Mouse (Mus musculus) bone marrow, adult 2 months (tissue): ENCODE results near the gene Stard3.

ENCODE experiments used
- CTCF ChIP-seq: fragments of 200-500 bp; IDR thresholded peaks from 2 replicates; pipeline ENCODE4 v1.5.1; 2011; ENCODE audit warnings: low read length, control low read depth; ENCODE audit not compliant: control insufficient read depth, insufficient read depth
- POLR2A ChIP-seq: fragments of 200-500 bp; IDR thresholded peaks from 2 replicates; pipeline ENCODE4 v1.6.1; 2011; ENCODE audit warnings: low read depth, mild to moderate bottlenecking, control low read depth, low read length, borderline replicate concordance; ENCODE audit not compliant: control insufficient read depth

- TF ChIP-seq POLR2A (no peak), CTCF (no peak)
These were observed 10.6 kb upstream of the Stard3 start for GRCm38 (mm10) chr11:98347385-98348082.
